Mouse (Mus musculus) natural killer cell, adult 2 months (primary cell): ENCODE measurements around the gene Dlg2.

ENCODE experiments used
- DNase-seq, 2 experiments: peaks; one replicate each; pipeline ENCODE4 v3.0.0; 2022; ENCODE audit warnings: low spot score in 2 of 2

The Dlg2 gene

DNA sequence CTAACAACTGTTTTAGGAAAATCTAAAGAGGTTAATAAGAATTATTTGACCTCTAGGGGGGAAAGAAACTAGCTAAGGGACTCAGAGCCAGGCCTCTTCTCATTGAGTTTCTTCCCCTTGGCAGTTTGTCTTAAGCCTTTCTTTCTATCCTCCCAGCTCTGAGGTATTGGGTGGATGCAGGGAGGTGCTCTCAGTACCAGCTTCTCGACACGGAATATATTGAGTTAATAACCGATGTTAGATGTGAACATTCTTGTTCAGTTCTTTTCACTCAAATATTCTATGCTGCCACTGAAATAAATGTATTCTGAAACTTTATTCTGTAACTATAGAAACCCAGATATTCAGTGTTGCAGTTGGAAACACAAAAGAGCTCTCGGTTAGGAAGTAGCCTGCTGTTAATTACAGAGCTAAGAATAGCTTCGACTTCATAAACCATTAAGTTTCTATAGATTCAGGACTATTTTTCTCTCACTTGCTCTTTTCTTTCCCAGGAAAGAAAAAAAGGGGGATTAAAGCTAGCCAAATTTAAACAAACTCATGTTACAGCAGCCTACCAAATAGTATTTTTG lies 1907.5 kb downstream of the Dlg2 start:
- DNase-seq, result no peak

DNA sequence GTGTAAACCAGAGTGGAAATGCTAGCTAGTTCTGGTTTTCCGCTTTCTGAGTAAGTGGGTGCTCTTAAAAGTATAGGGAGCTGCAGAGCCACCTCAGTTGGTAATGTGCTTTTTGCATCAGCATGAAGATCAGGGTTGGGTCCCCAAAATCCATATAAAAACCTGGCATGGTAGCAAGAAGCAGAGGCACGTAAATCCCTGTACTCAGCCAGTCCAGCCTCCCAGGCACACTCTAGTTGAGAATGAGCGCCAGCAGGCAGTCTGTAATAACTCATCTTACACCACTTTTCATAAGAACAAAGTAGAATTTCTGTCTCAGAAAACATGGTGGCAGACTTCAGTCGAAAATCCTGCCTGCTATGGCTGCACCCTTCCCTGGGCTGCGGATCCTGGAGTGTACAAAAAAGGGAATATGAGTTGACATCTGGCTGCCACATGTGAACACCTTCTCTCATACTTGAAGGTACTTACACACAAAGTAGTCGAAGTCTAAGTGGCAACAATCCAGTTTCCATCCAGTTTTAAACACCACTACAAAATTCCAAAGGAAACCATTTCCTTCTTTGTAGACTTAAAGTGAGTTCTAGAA lies 1915.7 kb downstream of the Dlg2 start:
- no peak for DNase-seq

DNA sequence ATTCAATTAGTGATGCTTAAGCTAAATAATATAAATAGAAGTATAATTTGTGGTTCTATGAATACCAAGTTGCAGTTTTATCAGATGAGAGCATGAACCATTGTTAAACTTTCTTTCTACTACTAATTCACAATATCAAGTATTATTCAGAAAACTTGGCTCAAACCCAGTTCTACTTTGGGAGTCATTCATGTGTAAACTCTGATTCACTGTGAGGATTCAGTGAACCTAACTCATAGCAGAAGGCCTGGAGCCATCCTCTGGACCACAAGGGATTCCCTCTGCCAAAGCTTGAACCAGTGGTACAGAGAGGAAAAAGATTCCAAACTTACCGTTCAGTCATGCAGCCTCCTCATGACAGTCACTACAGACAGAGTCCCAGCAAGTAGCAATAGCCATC lies 1920.3 kb downstream of the Dlg2 start:
- no peak for DNase-seq

DNA sequence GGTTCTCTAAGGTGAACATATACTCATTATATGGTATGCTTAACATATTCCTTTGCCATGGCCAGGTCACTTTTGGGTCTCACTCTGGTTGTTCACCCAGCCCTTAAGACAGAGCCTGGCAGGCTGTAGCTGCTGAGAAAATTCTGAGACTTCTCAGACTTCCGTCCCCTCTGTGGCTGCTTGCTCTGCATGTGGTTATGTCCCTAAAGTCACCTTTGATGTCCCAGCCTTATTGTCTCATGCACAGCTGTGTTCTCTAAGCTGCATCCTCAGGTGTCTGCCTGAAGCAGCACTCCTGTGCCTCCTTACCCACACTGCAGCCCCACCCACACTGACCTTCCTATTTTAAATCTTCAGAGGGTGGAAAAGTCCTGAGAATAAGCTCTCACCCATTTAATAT lies 1922.4 kb downstream of the Dlg2 start:
- no peak for DNase-seq

DNA sequence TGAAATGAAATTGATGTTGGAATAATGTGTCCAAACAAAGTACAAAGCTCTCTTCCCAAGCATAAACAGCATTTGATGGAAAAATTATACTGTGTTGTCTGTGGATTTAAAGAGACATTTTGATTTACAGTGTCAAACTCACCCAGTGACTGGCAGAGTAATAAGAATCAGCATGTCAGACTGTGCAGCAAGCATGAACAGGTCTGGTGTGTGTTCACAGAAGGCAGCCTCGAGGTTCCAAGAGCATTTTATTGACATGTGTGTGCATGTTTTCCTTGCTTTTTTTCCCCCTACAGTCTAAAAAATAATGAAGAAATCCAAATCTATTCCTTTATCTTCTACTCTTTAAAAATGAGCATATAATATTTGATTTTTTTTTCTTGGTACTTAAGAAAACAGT lies 1924.1 kb downstream of the Dlg2 start:
- no peak for DNase-seq

DNA sequence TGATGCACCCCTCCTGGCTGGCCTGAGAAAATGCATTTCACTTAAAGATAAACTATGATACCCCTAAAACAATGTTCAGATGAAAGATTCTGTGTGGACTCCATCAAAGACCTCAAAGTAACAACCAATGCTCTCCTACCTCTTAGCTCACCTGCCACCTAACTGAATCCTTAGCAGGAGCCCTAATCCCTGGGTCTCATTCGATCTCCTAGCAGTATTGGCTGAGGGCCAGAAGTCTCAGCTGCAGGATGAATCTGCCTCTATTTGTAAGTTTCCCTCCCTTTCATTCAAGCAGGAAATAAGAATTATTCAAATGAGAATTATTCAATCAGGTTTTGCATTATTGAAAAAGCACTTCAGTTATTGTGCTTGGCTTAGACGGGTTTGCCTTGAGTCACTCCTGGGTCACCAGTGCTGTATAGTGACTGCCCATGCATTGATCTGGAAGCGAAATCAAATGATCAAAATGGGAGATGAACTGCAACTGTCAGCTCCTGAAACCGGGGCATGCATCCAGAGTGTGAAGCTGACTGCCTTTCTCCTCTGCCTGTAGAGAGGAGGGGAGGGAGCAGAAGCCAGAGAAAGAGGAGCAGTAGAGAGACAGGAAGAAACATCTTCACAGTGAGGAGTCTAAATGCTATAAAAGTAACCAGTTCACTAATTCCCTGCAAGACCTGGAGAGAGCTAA lies 1924.7 kb downstream of the Dlg2 start:
- no peak for DNase-seq

DNA sequence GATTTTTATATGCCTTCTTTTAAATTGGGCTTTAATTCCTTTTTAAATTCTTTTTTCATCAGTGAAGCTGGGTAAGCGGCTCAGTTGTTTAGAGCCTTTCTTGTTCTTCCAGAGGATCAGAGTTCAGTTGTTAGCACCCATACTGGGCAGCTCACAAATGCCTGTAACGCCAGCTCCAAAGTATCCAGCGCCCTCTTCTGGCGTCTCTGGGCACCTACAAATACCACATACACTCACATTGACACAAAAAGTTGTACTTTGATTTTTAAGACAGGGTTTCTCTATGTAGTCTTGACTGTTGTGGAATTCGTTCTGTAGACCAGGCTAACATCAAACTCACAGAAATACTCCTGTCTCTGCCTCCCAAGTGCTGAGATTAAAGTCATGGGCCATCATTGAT lies 1932.0 kb downstream of the Dlg2 start:
- no peak for DNase-seq

DNA sequence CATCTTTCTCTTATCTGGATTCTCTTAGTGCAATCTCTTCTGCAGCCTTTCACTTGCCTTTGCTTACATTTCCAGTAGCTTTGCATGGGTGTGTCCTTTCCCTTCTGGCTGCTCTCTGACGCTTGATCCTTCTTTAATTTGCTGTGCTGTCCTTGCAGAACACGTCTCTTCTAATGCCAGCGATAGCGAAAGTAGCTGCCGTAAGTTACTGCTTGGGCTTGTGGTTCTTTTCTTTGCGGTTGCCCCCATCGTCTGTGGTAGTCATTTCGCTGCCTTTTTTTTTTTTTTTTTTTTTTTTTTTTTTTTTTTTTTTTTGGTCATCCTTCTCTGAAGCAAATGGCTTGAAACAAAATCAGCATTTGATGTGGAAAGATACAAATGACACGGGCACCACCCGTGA lies 1944.0 kb downstream of the Dlg2 start:
- DNase-seq, result peak in 1 of 2 experiments; percentile 1

DNA sequence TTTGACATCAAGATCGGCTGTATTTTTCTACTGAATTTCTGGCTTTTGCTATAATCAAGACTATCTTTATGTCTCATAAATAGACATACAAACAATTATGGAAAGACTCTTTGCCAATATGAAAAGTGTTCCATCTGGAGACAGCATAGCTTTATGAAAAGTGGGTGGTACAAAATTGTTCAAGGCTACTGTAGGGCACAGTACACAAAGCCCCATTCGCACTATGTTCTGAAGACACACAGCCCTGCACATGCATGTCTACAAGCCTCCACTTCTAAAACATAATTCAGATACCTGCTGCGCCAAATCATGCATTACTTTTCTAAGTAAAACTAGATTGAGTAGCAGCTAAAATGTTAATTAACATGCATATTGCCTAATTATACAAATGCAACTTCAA lies 1946.5 kb downstream of the Dlg2 start:
- no peak for DNase-seq

DNA sequence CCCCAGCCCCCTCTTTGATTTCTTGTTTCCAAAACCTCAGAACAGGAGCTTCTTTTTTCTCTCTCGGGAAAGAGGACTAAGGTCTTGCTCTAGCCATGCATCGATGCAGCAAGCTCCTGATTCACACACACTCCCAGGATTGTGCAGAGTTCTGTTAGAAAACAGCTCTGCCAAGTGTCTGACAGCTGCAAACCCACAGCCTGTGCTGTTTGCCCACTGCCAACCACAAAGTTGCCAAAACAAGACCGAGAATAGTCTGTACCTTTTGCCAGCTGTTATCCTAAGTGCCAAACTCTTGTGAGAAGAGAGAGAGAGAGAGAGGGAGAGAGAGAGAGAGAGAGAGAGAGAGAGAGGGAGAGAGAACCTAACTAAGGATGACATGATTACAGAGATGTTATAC lies 1948.2 kb downstream of the Dlg2 start:
- DNase-seq, result no peak

DNA sequence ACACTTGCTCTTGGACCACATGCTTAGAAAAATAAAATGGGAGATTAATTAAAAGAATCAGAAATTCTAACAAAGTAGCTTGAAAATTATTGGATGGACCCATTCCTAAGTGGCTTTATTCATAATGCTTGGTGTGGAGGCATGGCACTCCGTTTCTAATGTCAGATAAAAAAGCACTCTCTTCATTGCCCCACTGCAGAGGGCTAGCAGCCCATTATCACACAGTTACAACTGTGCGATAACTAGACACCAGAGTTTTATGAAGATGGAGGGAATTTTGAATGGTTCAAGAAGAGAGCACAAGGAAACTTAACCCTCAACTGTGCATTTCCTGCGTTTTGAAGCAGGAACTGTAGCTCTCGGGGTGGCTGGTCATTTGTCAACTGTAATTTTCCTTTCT lies 1950.8 kb downstream of the Dlg2 start:
- DNase-seq, result no peak

DNA sequence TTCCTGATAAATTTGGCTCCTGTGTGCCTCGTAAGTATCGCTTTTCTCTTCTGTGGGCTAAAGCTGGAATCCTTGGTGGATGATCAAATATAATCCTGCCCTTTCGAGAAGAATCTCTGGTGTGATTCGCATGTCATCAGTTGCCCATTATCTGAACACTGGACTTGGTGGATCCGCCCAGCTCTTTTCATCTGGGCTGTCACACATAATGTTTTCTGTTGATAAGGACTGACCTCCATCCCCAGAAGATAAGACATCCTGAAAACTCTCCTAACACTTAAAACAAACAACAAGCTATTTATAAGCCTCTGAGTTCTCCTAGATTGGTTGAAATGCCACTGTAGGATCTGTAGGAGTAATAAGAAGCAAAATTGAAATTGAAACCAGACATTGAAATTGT lies 1952.2 kb downstream of the Dlg2 start:
- DNase-seq, result no peak

DNA sequence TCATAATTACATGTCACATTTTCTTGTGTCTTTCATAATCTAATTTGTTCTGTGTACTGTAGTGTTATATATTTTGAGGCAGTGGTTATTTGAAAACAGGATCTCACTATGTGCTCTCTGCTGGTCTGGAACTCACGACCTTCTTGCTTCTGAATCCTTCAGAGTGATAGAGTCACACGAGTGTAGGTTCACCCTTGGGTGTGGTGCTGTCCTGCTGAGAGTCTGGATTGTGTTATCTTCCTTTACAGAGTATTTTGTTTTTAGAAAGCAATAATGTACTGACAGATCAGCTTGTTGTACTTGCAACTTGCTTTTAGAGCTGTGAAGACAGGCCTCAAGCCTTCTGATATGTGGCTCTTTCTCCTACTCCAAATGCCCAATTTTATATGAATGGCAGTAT lies 1953.8 kb downstream of the Dlg2 start:
- DNase-seq, result no peak

DNA sequence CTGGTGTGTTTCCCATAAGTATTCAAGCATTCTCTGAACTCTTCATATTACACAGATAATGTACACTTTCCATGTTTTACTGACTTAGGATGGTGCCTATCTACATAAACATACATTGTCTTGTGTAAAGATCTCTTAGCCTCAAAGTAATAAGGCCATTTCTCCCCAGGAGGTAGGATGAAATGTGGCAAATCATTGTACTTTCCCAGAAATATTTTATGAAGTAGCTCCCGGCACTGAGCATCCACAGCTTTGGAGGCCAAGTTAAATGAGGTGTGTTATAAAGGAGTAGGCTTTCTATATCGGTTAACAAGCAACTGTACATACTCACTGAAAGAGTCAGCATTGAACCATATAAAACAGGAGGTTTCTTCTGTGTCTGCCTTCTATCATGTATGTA lies 1960.7 kb downstream of the Dlg2 start:
- no peak for DNase-seq

DNA sequence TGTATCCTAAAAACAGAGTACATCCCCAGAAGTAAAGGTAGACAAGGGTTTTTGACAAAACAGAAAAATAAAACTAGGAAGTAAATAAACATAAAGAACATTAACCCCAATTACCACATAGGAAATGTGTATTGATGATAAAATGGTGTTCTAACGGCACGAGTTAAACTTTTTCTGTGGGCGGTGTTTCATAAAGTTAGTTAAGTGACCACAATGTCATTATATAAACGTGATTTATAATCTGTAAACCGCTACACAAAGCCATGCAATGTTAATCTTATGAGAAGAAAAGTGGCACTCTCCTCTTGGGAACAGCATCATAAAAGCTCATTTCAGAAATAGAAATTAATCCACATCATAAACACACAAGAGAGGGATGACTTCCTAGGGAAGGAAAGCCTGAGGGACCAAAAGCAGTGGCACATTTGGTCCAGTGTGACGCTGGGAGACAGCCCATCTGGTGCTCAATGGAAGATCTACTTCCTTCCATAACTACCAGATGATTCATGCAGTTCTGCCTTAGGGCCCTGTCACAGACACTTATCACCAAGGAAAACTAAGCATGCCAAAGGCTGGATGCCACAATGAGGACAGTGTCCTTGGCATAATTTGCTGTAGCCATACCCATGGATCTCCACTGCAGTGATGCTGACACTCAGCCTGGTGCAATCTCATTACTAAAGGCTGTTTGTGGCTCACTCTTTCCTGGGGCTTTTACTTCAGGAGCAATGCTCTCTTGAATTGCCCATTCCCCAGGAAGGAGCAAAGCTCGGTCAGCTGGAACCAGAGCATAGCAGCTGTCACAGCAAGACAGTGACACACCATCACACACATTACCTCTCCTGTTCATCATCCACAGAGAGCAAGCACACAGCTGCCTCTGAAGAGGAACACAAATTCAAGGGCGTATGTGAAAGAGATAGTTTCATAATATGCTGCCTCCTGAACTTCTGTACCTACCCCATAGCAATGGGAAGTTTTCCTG lies 1963.3 kb downstream of the Dlg2 start:
- no peak for DNase-seq

DNA sequence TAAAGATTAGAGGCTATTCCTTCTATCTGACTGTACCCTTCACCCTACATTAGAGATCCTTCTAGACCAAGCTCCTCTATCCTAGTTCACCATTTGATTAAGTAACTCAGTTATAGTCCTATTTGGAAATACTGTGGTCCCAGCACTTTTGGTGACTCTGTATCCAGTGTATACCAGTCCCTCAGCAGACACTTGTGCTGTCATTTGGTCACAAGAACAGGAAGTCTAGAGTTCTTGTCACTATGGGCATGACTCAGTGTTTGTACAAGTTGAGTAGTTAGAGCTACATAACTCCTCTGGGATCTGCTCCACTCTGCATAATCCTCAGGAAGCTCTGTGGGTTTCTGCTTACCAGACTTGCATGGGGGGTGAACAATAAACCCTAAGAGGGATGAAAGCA lies 1965.1 kb downstream of the Dlg2 start:
- no peak for DNase-seq

DNA sequence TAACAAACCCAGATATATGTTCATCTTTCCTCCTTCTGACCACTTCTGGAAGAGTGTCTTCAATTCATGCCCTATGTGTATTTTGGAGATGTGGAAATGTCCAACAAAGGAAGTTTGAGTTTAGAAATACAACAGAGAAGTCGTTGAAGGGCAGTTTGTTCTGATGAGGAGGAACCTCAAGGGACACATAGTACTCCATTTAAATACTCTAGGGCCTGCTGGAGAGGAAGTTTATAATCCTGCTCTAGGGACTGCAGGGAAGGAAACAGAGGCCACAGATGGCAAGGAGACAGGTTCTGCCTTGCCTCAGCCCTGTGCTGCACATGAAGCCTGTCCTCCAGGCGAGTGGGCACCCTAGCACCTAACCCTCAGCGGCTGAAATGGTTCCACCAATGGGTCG lies 1965.6 kb downstream of the Dlg2 start:
- DNase-seq, result no peak

DNA sequence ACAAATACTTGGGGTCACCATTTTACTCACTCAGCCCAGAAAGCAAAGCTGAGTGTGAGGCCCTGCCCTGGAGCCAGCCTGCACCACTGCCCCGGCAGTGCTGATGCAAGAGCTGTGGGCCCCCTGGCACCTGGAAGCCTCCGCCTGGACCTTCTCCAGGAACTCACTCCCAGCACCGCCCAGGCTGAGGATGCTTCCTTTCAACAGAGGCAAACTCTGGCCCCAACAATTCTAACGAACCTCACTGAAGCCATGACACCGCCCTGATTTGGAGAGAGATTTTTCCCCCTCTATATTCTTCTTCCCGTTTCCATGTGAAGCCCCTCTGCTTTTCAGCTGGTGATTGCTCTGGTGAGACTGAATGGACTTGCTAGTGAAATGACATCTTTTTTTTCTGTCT lies 1971.5 kb downstream of the Dlg2 start:
- no peak for DNase-seq

DNA sequence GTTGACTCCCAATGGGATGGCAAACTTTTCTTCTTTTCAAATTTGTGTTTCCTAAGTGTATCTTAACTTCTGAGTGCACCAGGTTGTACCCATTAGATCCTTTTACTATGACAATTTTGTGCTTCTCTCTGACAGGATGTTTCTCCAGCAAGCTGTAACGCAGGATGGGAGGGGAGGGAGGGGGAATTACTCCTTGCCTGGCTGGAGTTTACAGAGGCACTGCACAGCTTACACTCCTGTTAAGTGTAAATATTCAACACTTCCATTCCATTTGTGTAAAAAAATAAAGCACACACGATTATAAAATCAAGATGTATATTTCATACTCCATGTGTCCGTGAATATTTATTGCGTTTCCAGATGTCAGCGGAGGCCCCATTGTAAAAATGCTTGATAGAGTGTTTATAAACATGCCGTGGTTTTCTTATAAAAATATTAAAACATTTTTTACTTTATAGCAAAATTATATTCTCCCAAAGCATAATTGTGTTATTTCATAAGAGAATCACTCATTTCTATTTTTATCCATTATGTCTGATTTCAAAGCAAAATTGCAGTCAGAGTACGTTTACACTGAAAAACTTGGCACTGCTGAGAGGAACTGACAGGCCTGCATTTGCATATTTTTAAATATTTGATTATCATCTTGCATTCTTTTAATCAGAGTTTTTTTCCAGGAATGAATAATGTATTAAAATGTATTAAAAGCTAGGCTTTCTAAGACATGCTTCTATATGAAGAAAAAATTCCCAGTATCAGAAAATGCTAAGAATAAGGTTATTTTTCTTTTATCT lies 1972.5 kb downstream of the Dlg2 start:
- no peak for DNase-seq

DNA sequence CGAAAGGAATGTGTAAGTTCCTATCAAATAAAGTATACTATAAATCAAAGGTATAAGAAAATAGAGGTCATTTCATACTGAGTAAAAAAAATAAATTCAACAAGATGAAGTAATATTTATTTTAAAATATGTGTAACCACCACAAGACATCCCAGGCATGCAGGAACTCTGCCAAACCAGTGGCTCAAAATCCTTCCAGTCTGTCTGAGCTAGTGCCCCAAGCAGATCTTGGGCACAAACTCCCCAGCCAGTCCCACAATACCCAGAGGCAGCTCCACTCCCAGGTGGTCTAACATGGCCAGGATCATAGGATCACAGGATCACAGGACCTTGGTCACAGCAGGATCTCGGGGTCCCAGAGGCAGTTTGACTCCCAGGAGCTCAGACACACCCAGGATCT lies 1977.7 kb downstream of the Dlg2 start:
- DNase-seq, result no peak

DNA sequence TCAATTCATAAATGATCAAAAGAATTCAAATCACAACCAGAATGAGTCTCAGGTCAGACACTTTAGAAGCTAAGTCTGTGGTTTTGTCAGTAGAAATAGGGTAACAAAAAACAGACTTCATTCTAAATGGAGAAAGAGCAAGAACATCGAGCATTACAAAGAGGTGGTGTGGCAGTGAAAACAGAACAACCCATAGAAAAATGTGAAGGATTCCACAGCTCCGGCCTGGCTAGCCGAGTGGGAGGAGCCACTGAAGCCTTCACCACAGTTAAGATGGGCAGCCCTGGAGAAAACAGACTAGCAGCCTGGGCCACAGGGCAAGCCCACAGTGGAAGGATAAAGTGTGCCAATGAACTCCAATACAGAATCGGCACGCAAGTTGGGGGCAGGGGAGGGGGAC lies 1979.5 kb downstream of the Dlg2 start:
- DNase-seq, result no peak

DNA sequence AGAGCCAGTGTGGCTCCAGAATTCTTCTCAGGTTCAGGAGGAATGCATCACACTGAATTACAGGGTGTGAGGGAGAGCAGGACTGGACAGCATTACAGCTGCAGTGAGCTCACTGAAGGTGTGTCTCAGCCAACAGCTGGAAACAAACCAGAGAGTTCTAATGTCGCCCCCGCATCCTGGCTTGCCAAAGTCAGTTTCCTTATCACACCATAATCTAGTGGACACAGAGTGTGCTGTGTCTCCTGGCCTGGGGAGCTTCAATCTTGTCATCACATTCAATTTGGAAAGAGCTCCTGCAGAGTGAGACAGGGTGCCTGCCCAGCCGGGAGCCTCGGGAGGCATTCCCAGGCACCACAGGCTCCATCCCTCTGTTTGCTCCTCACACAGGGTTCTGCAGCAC lies 1981.3 kb downstream of the Dlg2 start:
- no peak for DNase-seq
